Mouse (Mus musculus) kidney, postnatal 36 days (tissue): ENCODE measurements around the gene H1f0.
A peak's percentile ranks its signal among the peaks of the same experiment; 100 is the strongest.

ENCODE experiments used
- DNase-seq, 2 experiments: peaks; one replicate each; pipeline ENCODE4 v3.0.0; 2021 to 2022; ENCODE audit warnings: mixed read lengths in 2 of 2

Gene H1f0

GRCm38 (mm10) chr15:79028237-79028738, at the start of gene H1f0:
TSS of gene H1f0 (plus strand) at chr15:79028450.
- DNase-seq: peak; percentile 94 to 97

- peak; percentile 65 to 68 for DNase-seq
These were observed 49.4 kb upstream of the H1f0 start for GRCm38 (mm10) chr15:78978875-78979274.

GRCm38 (mm10) chr15:78980084-78980483, 48.2 kb upstream of the H1f0 start:
- DNase-seq: no peak

GRCm38 (mm10) chr15:78982658-78983435, 45.4 kb upstream of the H1f0 start:
- DNase-seq: peak; percentile 94 to 96

- peak; percentile 72 to 80 for DNase-seq
These were observed 44.6 kb upstream of the H1f0 start for GRCm38 (mm10) chr15:78983436-78984285.

- DNase-seq: no peak
These were observed 43.9 kb upstream of the H1f0 start for GRCm38 (mm10) chr15:78984286-78984778.

- peak; percentile 29 to 48 for DNase-seq
These were observed 41.6 kb upstream of the H1f0 start for GRCm38 (mm10) chr15:78986536-78987220.

GRCm38 (mm10) chr15:78988499-78988971, 39.7 kb upstream of the H1f0 start:
- peak; percentile 70 to 76 for DNase-seq

GRCm38 (mm10) chr15:78989152-78990092, 38.8 kb upstream of the H1f0 start:
- DNase-seq: no peak

- DNase-seq: no peak
These were observed 38.2 kb upstream of the H1f0 start for GRCm38 (mm10) chr15:78990093-78990463.

GRCm38 (mm10) chr15:78990970-78991525, 37.2 kb upstream of the H1f0 start:
- no peak for DNase-seq

GRCm38 (mm10) chr15:78992235-78992634, 36.0 kb upstream of the H1f0 start:
- peak in 1 of 2 experiments; percentile 26 for DNase-seq

GRCm38 (mm10) chr15:78992925-78993324, 35.3 kb upstream of the H1f0 start:
- DNase-seq: no peak

- DNase-seq: peak; percentile 31 to 39
These were observed 32.3 kb upstream of the H1f0 start for GRCm38 (mm10) chr15:78995916-78996315.

- no peak for DNase-seq
These were observed 31.6 kb upstream of the H1f0 start for GRCm38 (mm10) chr15:78996663-78997062.

- DNase-seq: no peak
These were observed 29.9 kb upstream of the H1f0 start for GRCm38 (mm10) chr15:78998348-78998747.

GRCm38 (mm10) chr15:78999586-78999985, 28.7 kb upstream of the H1f0 start:
- no peak for DNase-seq

GRCm38 (mm10) chr15:79000357-79000791, 27.9 kb upstream of the H1f0 start:
- DNase-seq: no peak

- DNase-seq: no peak
These were observed 26.7 kb upstream of the H1f0 start for GRCm38 (mm10) chr15:79001559-79001958.

GRCm38 (mm10) chr15:79002036-79002435, 26.2 kb upstream of the H1f0 start:
- DNase-seq: peak; percentile 80 to 85

GRCm38 (mm10) chr15:79003079-79003478, 25.2 kb upstream of the H1f0 start:
- DNase-seq: no peak
